Mouse (Mus musculus): ENCODE results near the gene Mob4. TPM values are rescaled to one million over a fixed set of nuclear protein-coding genes. Genes with fewer than 3 reads are reported as not detected.

The Mob4 gene
- polyA plus RNA-seq, 1 experiment from 2014 or later = 39.5 TPM

- no peaks in the 10 kb centered on the region; the same call in none of the 2 replicates for H3K9me3 ChIP-seq (replicated peaks; ENCODE audit: control insufficient read depth, low read length)
- H3K27ac ChIP-seq (ENCODE audit: low read length) = no peak overlapping the region
- no peak overlapping the region for H3K4me2 ChIP-seq (ENCODE audit: low read depth, low read length)
- ATAC-seq (ENCODE audit: low read depth) = no peak
- no peaks in the 10 kb centered on the region for H3K36me3 ChIP-seq (ENCODE audit: control insufficient read depth, insufficient read depth)
- H3K4me3 ChIP-seq (ENCODE audit: low read depth, low read length) = no peak overlapping the region
- H3K27me3 ChIP-seq (ENCODE audit: control insufficient read depth, insufficient read depth, low read depth, low read length) = no peaks in the 10 kb centered on the region
- no peaks in the 10 kb centered on the region for H3K4me1 ChIP-seq (ENCODE audit: control insufficient read depth, low read depth, low read length)
- no peak overlapping the region for H3K9ac ChIP-seq (ENCODE audit: low read depth, low read length)
- 65% methylated on average over 4 of the region's 4 CpGs for WGBS (ENCODE audit: insufficient replicate concordance)
Measured at GRCm38 (mm10) chr1:55168591-55168990, 37.6 kb downstream of the Mob4 start.

- H3K4me3 ChIP-seq (ENCODE audit: low read depth, low read length) = no peak overlapping the region
- no peak for ATAC-seq (ENCODE audit: low read depth)
- no peaks in the 10 kb centered on the region for H3K36me3 ChIP-seq (ENCODE audit: control insufficient read depth, insufficient read depth)
- H3K27ac ChIP-seq (ENCODE audit: low read length) = no peak overlapping the region
- H3K27me3 ChIP-seq (ENCODE audit: control insufficient read depth, insufficient read depth, low read depth, low read length) = no peaks in the 10 kb centered on the region
- WGBS (ENCODE audit: insufficient replicate concordance) = 66% methylated on average over 22 of the region's 22 CpGs
- H3K9me3 ChIP-seq (replicated peaks; ENCODE audit: control insufficient read depth, low read length) = no peaks in the 10 kb centered on the region; the same call in none of the 2 replicates
- no peak overlapping the region for H3K4me2 ChIP-seq (ENCODE audit: low read depth, low read length)
- H3K9ac ChIP-seq (ENCODE audit: low read depth, low read length) = no peak overlapping the region
- no peaks in the 10 kb centered on the region for H3K4me1 ChIP-seq (ENCODE audit: control insufficient read depth, low read depth, low read length)
Measured at GRCm38 (mm10) chr1:55171361-55172325, 40.6 kb downstream of the Mob4 start.

- Histone ChIP-seq H3K9me3 (replicated peaks; ENCODE audit: control insufficient read depth, low read length) (no peaks in the 10 kb centered on the region; the same call in none of the 2 replicates), H3K4me2 (ENCODE audit: low read depth, low read length) (no peak overlapping the region), H3K4me1 (ENCODE audit: control insufficient read depth, low read depth, low read length) (no peaks in the 10 kb centered on the region), H3K9ac (ENCODE audit: low read depth, low read length) (no peak overlapping the region), H3K4me3 (ENCODE audit: low read depth, low read length) (no peak overlapping the region), H3K36me3 (ENCODE audit: control insufficient read depth, insufficient read depth) (no peaks in the 10 kb centered on the region), H3K27ac (ENCODE audit: low read length) (peak overlapping the region; percentile 14), H3K27me3 (ENCODE audit: control insufficient read depth, insufficient read depth, low read depth, low read length) (no peaks in the 10 kb centered on the region)
- WGBS (ENCODE audit: insufficient replicate concordance) = 64% methylated on average over 10 of the region's 10 CpGs
- peak; percentile 77 for ATAC-seq (ENCODE audit: low read depth)
Measured at GRCm38 (mm10) chr1:55173720-55174557, 42.9 kb downstream of the Mob4 start.

- ATAC-seq (ENCODE audit: low read depth) = 0 out of 2 replicates have a peak, but pooled peaks have one; percentile 2
- H3K27ac ChIP-seq (ENCODE audit: low read length) = no peak overlapping the region
Measured at GRCm38 (mm10) chr1:55174558-55175034, 43.6 kb downstream of the Mob4 start.

GRCm38 (mm10) chr1:55179917-55180566, 49.0 kb downstream of the Mob4 start:
- Histone ChIP-seq H3K36me3 (ENCODE audit: control insufficient read depth, insufficient read depth) (no peaks in the 10 kb centered on the region), H3K4me3 (ENCODE audit: low read depth, low read length) (no peak overlapping the region), H3K4me1 (ENCODE audit: control insufficient read depth, low read depth, low read length) (no peaks in the 10 kb centered on the region), H3K4me2 (ENCODE audit: low read depth, low read length) (no peak overlapping the region), H3K27me3 (ENCODE audit: control insufficient read depth, insufficient read depth, low read depth, low read length) (no peaks in the 10 kb centered on the region), H3K27ac (ENCODE audit: low read length) (no peak overlapping the region), H3K9ac (ENCODE audit: low read depth, low read length) (no peak overlapping the region), H3K9me3 (replicated peaks; ENCODE audit: control insufficient read depth, low read length) (no peaks in the 10 kb centered on the region; the same call in 1 of the 2 replicates)
- 57% methylated on average over 5 of the region's 5 CpGs for WGBS (ENCODE audit: insufficient replicate concordance)
- ATAC-seq (ENCODE audit: low read depth) = no peak

More at GRCm38 (mm10) chr1:55174558-55175034, 43.6 kb downstream of the Mob4 start:
- Histone ChIP-seq H3K27me3 (ENCODE audit: control insufficient read depth, insufficient read depth, low read depth, low read length) (no peaks in the 10 kb centered on the region), H3K9me3 (replicated peaks; ENCODE audit: control insufficient read depth, low read length) (no peaks in the 10 kb centered on the region; the same call in none of the 2 replicates), H3K9ac (ENCODE audit: low read depth, low read length) (no peak overlapping the region), H3K4me1 (ENCODE audit: control insufficient read depth, low read depth, low read length) (no peaks in the 10 kb centered on the region), H3K4me3 (ENCODE audit: low read depth, low read length) (no peak overlapping the region), H3K4me2 (ENCODE audit: low read depth, low read length) (no peak overlapping the region), H3K36me3 (ENCODE audit: control insufficient read depth, insufficient read depth) (no peaks in the 10 kb centered on the region)
- 24% methylated on average over 3 of the region's 3 CpGs for WGBS (ENCODE audit: insufficient replicate concordance)

GRCm38 (mm10) chr1:55182392-55182791, 51.4 kb downstream of the Mob4 start:
- H3K4me2 ChIP-seq (ENCODE audit: low read depth, low read length) = no peak overlapping the region
- no peaks in the 10 kb centered on the region for H3K36me3 ChIP-seq (ENCODE audit: control insufficient read depth, insufficient read depth)
- H3K4me3 ChIP-seq (ENCODE audit: low read depth, low read length) = no peak overlapping the region
- H3K4me1 ChIP-seq (ENCODE audit: control insufficient read depth, low read depth, low read length) = no peaks in the 10 kb centered on the region
- H3K9me3 ChIP-seq (replicated peaks; ENCODE audit: control insufficient read depth, low read length) = no peaks in the 10 kb centered on the region; the same call in 1 of the 2 replicates
- no peak for ATAC-seq (ENCODE audit: low read depth)
- no peaks in the 10 kb centered on the region for H3K27me3 ChIP-seq (ENCODE audit: control insufficient read depth, insufficient read depth, low read depth, low read length)
- no peak overlapping the region for H3K9ac ChIP-seq (ENCODE audit: low read depth, low read length)
- no peak overlapping the region for H3K27ac ChIP-seq (ENCODE audit: low read length)
- WGBS (ENCODE audit: insufficient replicate concordance) = 78% methylated on average over 5 of the region's 5 CpGs

GRCm38 (mm10) chr1:55185718-55186117, 54.7 kb downstream of the Mob4 start:
- Histone ChIP-seq H3K4me2 (ENCODE audit: low read depth, low read length) (no peak overlapping the region), H3K27ac (ENCODE audit: low read length) (no peak overlapping the region), H3K36me3 (ENCODE audit: control insufficient read depth, insufficient read depth) (no peaks in the 10 kb centered on the region), H3K4me3 (ENCODE audit: low read depth, low read length) (no peak overlapping the region), H3K27me3 (ENCODE audit: control insufficient read depth, insufficient read depth, low read depth, low read length) (no peaks in the 10 kb centered on the region), H3K9me3 (replicated peaks; ENCODE audit: control insufficient read depth, low read length) (no peaks in the 10 kb centered on the region), H3K9ac (ENCODE audit: low read depth, low read length) (no peak overlapping the region), H3K4me1 (ENCODE audit: control insufficient read depth, low read depth, low read length) (no peaks in the 10 kb centered on the region)
- no peak for ATAC-seq (ENCODE audit: low read depth)
- WGBS (ENCODE audit: insufficient replicate concordance) = 62% methylated on average over 6 of the region's 6 CpGs

GRCm38 (mm10) chr1:55186592-55187210, 55.7 kb downstream of the Mob4 start:
- Histone ChIP-seq H3K9ac (ENCODE audit: low read depth, low read length) (no peak overlapping the region), H3K36me3 (ENCODE audit: control insufficient read depth, insufficient read depth) (no peaks in the 10 kb centered on the region), H3K4me1 (ENCODE audit: control insufficient read depth, low read depth, low read length) (no peaks in the 10 kb centered on the region), H3K9me3 (replicated peaks; ENCODE audit: control insufficient read depth, low read length) (no peaks in the 10 kb centered on the region), H3K27me3 (ENCODE audit: control insufficient read depth, insufficient read depth, low read depth, low read length) (no peaks in the 10 kb centered on the region), H3K4me2 (ENCODE audit: low read depth, low read length) (no peak overlapping the region), H3K4me3 (ENCODE audit: low read depth, low read length) (no peak overlapping the region), H3K27ac (ENCODE audit: low read length) (no peak overlapping the region)
- WGBS (ENCODE audit: insufficient replicate concordance) = 37% methylated on average over 11 of the region's 11 CpGs
- no peak for ATAC-seq (ENCODE audit: low read depth)

Data from liver, embryonic 16.5 days (tissue).